Mouse (Mus musculus) lung, postnatal 14 days (tissue): Measurements from ENCODE around the gene Pllp.

Experiments used
- DNase-seq: peaks from one replicate; pipeline ENCODE4 v3.0.0; 2021

The Pllp gene

DNA sequence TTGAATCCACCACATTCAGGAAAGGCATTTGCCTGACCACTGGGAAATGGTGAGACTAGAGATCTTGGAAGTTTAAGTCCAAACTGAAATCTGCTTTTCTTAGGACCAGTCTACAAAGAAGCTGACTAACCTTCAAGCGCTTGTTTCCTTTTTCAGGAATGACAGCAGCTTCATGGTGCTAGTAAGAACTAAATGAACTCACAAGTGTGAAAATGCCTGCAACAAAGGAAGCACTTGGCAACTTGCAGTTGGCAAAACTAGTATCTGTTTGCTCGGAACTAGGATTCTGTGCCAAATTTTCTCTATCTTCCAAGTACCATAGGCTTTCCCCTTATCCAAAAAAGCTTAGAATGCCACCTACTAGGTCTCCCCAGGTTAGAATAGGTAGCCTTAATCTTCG lies 49.9 kb downstream of the Pllp start:
- no peak for DNase-seq

DNA sequence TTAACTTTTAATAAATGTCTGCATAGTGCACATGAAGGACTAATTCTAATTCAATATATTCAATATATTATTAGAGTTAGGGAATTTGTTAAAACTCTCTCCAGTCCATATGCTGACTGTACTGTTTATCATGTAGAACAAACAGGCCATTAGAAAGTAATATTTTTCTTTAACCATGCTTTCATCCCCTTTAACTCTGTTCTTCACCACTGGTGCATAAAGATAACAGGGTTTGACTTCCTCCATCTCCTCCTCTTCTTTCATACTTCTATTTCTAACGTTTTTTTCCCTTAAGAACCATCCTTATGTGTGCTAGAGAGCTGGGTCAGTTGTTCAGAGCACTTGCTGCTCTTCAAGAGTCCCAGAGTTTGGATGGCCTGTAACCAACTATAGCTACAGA lies 50.9 kb downstream of the Pllp start:
- DNase-seq, result no peak

DNA sequence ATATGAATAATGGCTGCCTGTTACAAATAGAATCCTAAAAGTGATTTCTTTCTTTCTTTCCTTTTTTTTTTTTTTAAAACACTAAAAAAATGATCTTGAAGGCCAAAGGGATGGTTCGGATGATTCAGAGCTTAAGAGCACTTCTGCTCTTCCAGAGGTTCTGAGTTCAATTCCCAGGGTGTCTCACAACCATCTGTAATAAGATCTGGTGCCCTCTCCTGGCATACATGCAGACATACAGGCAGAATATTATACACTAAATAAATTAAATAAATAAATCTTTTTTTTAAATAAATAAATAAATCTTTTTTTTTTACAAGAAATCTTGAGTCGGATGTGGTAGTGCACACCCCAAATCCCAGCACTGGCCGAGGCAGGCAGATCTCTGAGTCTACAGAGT lies 54.1 kb downstream of the Pllp start:
- no peak for DNase-seq

DNA sequence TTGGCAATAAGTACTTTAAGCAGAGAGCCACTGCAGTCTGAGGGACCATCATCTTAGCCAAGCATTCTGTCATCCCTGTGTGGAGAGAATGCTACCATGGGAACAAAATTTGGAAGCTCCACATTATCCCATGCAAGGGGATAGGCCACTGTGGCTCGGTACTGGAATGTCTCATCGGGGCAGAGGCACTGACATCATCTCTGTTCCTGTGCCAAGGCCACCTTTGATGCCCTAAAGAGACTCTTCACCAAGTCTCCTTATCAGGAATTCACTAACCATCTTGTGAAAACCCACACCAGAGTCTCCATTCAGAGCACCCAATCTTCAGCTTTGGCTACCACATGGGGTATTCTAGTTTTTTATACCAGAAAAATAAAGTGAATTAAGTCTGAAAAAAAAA lies 54.9 kb downstream of the Pllp start:
- DNase-seq, result no peak

DNA sequence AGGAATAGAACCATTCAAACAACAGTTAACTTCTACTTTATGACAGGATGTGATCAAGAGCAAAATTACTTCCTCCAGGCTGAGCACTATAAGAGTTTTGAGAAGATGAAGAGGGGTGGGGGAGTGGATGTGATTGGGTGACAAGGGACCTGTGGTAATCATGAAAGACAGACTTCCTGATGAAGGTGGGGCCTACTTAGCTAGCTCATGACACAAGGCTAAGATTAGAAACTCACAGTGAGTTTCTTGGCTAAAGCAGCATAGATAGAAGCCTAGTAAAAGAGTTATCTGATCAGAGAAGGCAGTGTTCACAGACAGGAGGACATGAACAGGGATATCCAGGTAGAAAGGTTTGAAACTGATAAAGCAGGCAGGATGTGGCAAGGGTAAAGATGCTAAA lies 61.9 kb downstream of the Pllp start:
- no peak for DNase-seq

DNA sequence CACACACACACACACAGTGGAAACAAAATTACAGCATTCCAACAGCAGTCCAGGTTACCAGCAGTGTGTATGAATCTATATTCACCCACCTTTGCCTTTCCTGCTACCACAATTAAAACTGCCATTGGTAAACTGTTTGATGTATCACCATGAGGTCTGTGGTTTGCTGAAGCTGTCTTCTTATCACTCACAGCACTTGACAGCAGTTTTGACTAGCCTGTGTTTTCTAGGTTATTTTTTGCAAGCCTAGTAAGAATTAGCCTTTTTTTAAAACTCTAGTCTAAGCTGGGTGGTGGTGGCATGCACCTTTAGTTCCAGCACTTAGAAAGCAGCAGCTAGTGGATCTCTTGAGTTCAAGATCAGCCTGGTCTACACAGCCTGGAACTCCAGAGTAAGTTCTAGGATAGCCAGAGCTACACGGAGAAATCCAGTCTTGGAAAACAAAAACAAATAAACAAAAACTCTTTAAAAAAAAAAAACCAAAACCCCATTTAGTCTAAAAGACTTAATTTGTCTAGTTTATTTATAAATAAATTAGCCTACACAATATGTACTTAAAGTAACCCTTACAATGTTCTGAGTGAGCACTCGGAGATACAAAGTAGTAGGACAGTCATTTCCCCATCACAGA lies 62.4 kb downstream of the Pllp start:
- DNase-seq, result no peak
